Mouse (Mus musculus): ENCODE data around the gene Slc7a8.

Gene Slc7a8

GRCm38 (mm10) chr14:54701298-54701697 is 80.4 kb downstream of the Slc7a8 start:
- peak; percentile 90 for DNase-seq (ENCODE audit: low read depth, low spot score)

GRCm38 (mm10) chr14:54699586-54699985 is 82.2 kb downstream of the Slc7a8 start:
- DNase-seq (ENCODE audit: low read depth, low spot score): no peak

GRCm38 (mm10) chr14:54698733-54699132 is 83.0 kb downstream of the Slc7a8 start, which contains the start of gene Gm29776:
Gm29776 (minus strand) TSS chr14:54698833.
- DNase-seq (ENCODE audit: low read depth, low spot score): no peak

DNA sequence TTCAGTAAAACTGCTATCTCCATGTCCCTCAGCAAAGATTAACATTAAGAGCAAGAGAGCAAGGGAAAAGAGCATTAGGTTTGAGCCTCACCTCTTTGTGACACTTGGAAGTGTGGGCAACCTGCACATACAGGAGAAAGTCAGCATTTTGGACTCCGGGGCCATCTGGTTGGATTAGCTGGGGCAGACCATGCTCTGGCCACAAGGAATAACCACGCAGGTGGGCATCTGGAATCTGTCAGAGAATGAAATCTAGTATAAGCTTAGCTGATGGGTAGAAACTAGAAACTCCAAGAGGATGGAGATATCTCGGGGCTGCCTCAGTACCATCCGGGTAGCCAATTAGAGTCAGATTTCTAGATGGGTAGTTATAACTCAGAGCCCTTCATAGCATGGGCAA is 85.0 kb downstream of the Slc7a8 start:
- no peak for DNase-seq (ENCODE audit: low read depth, low spot score)

DNA sequence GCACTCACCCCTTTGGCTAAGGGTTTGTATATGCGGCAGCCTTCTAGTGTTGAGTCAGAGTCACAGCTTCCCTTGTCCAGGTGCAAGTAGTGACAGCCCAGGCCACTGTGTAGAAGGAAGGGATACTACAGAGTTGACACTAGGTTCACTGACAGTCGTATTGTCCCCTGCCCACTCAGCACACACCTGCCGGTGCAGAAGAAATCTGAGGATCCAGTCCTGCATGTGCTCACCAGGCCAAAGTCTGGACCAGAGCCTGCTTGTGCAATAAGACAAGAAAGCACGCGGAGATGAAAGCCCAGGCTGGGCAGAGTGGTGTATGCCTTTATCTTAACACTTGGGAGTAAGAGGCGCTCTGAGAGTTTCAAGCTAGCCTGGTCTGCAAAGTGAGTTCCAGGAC is 86.7 kb downstream of the Slc7a8 start:
- no peak for DNase-seq (ENCODE audit: low read depth, low spot score)

- DNase-seq (ENCODE audit: low read depth, low spot score): no peak
These were observed 94.5 kb downstream of the Slc7a8 start for GRCm38 (mm10) chr14:54687251-54687650.

DNA sequence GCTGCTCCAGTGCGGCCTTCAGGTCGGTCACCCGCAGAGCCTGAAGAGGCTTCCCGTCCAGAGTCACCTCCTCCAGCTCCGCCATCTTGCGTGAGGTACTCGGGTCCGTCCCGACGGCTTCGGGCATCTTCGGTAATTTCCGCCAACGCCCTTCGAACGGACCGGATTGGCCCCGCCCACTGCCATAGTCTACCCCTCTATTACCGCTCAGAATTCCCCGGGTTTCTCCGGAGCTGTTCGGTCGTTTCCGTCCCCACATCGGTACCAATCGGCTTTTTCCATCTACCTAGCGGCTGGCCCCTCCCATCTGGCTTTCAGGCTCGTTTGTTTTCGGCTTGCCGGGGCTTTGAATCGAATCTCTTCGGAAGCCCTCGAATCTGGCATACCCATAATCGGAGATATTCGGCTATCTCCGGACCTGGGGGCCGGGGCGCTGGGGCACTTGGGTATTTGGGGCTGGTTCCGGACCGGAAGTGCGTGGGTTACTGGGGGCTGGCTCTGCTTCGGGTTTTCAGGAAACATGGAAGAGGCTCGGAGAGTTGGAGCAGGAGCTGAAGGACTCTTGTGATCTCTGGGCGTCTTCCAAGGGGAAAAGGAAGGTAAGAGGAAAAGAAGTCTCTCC is 95.1 kb downstream of the Slc7a8 start, which contains the start of gene Acin1:
Gene Acin1 (minus strand): TSS at position 410 of the 622 bp plus-strand sequence.
- DNase-seq (ENCODE audit: low read depth, low spot score): peak; percentile 100

GRCm38 (mm10) chr14:54686063-54686521 is 95.7 kb downstream of the Slc7a8 start, which contains the start of gene 1700123O20Rik:
1700123O20Rik (plus strand) TSS chr14:54686216.
- peak; percentile 87 for DNase-seq (ENCODE audit: low read depth, low spot score)

GRCm38 (mm10) chr14:54685471-54685870 is 96.3 kb downstream of the Slc7a8 start:
- no peak for DNase-seq (ENCODE audit: low read depth, low spot score)

DNA sequence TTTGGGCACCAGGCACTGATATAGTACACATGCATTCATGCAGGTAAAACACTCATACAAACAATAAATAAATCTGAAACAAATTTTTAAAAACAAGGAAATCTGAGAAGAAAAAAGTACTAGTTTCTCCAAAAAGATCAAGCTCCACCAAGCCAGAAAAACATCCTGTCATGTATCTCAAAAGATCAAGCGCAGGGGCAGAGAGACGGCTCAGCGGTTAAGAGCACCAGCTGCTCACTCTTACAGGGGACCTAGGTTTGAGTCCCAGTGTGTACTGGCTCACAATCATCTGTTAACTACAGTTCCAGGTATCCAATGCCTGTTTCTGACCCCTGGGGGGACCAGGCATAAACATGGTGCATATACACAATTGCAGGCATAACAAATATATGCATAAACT is 99.3 kb downstream of the Slc7a8 start:
- DNase-seq (ENCODE audit: low read depth, low spot score): peak; percentile 45

DNA sequence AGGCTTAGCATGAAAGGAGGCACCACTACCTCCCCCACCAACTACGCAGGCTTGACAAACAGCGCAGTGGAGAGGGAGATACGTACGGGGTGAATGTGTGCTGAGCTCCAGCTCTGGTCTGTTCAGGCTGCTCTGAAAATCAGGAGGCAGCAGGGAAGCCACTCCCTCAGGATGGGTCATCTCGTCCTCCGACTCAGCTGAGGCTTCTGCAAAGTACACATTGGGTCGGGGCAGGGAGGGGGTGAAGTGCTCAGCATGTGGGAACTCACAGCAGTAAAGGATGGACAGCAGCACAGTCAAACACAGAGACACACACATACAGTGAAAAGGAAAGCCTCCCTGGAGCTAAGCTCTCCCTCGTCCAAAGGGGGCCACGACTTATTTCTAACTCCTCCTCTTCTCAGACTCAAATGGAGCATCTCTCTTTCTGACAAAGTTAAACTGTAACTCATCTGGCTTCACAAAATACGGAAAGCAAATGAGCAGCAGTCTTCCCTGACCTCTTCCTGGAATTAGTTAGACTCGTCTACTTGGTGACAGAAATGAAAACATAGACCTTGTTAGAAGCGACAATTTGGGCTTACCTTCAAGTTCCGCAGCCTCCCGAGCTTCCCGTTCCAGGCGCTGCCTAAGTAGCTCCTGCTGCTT is 103.0 kb downstream of the Slc7a8 start:
- DNase-seq (ENCODE audit: low read depth, low spot score): no peak

DNA sequence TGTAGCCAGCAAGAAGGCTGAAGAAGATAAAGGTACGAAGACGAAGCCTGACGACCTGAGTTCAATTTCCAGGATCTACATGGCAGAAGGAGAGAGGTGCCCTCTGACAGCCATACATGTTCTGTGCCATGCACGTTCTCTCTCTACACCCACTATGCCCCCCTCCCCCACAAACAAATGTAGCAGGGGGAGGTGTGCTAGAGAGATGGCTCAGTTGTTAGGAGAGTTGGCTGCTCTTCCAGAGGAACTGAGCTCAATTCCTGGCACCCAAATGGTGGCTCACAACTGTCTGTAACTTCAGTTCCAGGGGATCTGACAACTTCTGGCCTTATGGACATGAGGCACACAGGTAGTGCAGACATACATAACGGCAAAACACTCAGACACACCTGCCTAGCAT is 105.5 kb downstream of the Slc7a8 start:
- no peak for DNase-seq (ENCODE audit: low read depth, low spot score)

- no peak for DNase-seq (ENCODE audit: low read depth, low spot score)
These were observed 107.4 kb downstream of the Slc7a8 start for GRCm38 (mm10) chr14:54674317-54674716.
